Mouse (Mus musculus) MEL (cell line): Measurements from ENCODE around the gene Rad51b.

ENCODE experiments used
- CTCF ChIP-seq, 3 experiments: IDR thresholded peaks in 2 of 3; conservative IDR thresholded peaks in 1 of 3; 2 replicates each; pipeline ENCODE4 v1.5.1; 2011 to 2012; ENCODE audit warnings: low read length in 3 of 3, low read depth in 2 of 3, mild to moderate bottlenecking in 2 of 3, improper control_type of control experiment in 1 of 3, inconsistent platforms in 1 of 3, mixed read lengths in 1 of 3, moderate library complexity in 1 of 3; ENCODE audit not compliant: control insufficient read depth in 1 of 3, insufficient read depth in 1 of 3, poor library complexity in 1 of 3, severe bottlenecking in 1 of 3
- TBP ChIP-seq: IDR thresholded peaks from 2 replicates; pipeline ENCODE4 v1.8.0; 2011; ENCODE audit warnings: low read depth, low read length, improper control_type of control experiment

- TF ChIP-seq CTCF (IDR thresholded peaks at IDR 0.05 in 2 of 3, conservative IDR thresholded peaks at IDR 0.05 in 1 of 3; ENCODE audit: control insufficient read depth in 1 of 3, insufficient read depth in 1 of 3, low read depth in 2 of 3, low read length in 3 of 3, poor library complexity in 1 of 3, severe bottlenecking in 1 of 3) (peak in 1 of 3 experiments; percentile 16; a peak in 1 of 6 replicates), TBP (no peak)
Observed at GRCm38 (mm10) chr12:79454017-79454416, 156.9 kb downstream of the Rad51b start.
